Mouse (Mus musculus) naive thymus-derived CD4-positive, alpha-beta T cell, adult 2 months (primary cell): ENCODE data around the gene Odf3.
"Not testable (repeated sequence)": the region's sequence is repeated elsewhere in the genome, so short reads cannot be mapped to it uniquely, and the experiment has no call there.

ENCODE experiments used
- DNase-seq: peaks from one replicate; pipeline ENCODE4 v3.0.0-alpha.2; 2011; ENCODE audit warnings: low read depth

Gene Odf3

GRCm38 (mm10) chr7:140881696-140882468, 34.3 kb downstream of the Odf3 start, which contains the start of the genes Psmd13 and Sirt3:
Gene Psmd13, plus strand, starts transcription at chr7:140881968.
Gene Sirt3, minus strand, starts transcription at chr7:140882309.
- peak; percentile 94 for DNase-seq

GRCm38 (mm10) chr7:140882469-140882803, 34.8 kb downstream of the Odf3 start:
- no peak for DNase-seq

GRCm38 (mm10) chr7:140890636-140891035, 43.0 kb downstream of the Odf3 start:
- not testable (repeated sequence) for DNase-seq

GRCm38 (mm10) chr7:140894031-140894430, 46.4 kb downstream of the Odf3 start:
- DNase-seq, result no peak

GRCm38 (mm10) chr7:140894611-140895010, 47.0 kb downstream of the Odf3 start:
- DNase-seq, result no peak

- DNase-seq, result no peak
Measured at GRCm38 (mm10) chr7:140897863-140898262, 50.3 kb downstream of the Odf3 start.

GRCm38 (mm10) chr7:140899121-140899520, 51.5 kb downstream of the Odf3 start:
- no peak for DNase-seq

- DNase-seq, result no peak
Measured at GRCm38 (mm10) chr7:140900220-140900619, 52.6 kb downstream of the Odf3 start, which contains the start of gene Cox8b. Gene Cox8b, minus strand, starts transcription at chr7:140900446.
